In genomic region chr4:114472143-114472542, GRCm38 (mm10) we compare ENCODE assay signal across 9 mouse cellular contexts.
DNase-seq lines count a peak whose midpoint lies in the region; ATAC-seq and TF ChIP-seq lines count a peak whose summit lies in the region.
"Had no signal": no experiment of that assay in that cellular context is flagged by ENCODE, and none has a peak within 500 bp of the region (broad histone marks: within the 10 kb centered on the region; RNA-seq: fewer than 3 reads in every experiment).

No protein-coding gene starts in this region.

- H3ac ChIP-seq in myocyte (ENCODE audit: control insufficient read depth, insufficient read length) = no peak overlapping the region

- DNase-seq in neural tube, embryonic 10.5 days (ENCODE audit: extremely low spot score, low spot score) = no peak
- DNase-seq in gastrocnemius, postnatal 14 days = peak; percentile 76
- peak; percentile 74 for DNase-seq in kidney, adult 2 months
- DNase-seq in cerebellum, adult 18-20 months = no peak
- DNase-seq in frontal cortex, postnatal 25 days (ENCODE audit: low spot score in 2 of 2) = no peak

- H3K9me3 ChIP-seq in neural tube, embryonic 14.5 days (ENCODE audit: control insufficient read depth, low read length) = no peaks in the 10 kb centered on the region
- H3K9me3 ChIP-seq: hindbrain, embryonic 15.5 days had no signal

- H3K4me1 ChIP-seq in neural tube, embryonic 14.5 days (ENCODE audit: control insufficient read depth, insufficient read depth, low read length) = no peaks in the 10 kb centered on the region
- H3K4me1 ChIP-seq in kidney, adult 2 months (ENCODE audit: control insufficient read depth, insufficient read depth, low read length) = peaks cover 25% of the 10 kb centered on the region; the same call in 1 of the 2 replicates

- 70% methylated on average over 5 of the region's 5 CpGs for WGBS in neural tube, embryonic 14.5 days
- 50% methylated on average over 5 of the region's 5 CpGs for WGBS in kidney, adult 2 months

- H3K27ac ChIP-seq in neural tube, embryonic 14.5 days (ENCODE audit: low read depth, low read length) = no peak overlapping the region
- no peak overlapping the region for H3K27ac ChIP-seq in kidney, adult 2 months (ENCODE audit: insufficient read depth, low read depth, low read length)
- H3K27ac ChIP-seq: hindbrain, embryonic 15.5 days had no signal

- H3K79me2 ChIP-seq in myocyte (ENCODE audit: control insufficient read depth, insufficient read depth) = no peaks in the 10 kb centered on the region

- peak; percentile 16; the same call in 1 of the 2 replicates for ATAC-seq in neural tube, embryonic 14.5 days (ENCODE audit: low read depth)
- no peak for ATAC-seq in cerebellum, adult (ENCODE audit: insufficient number of reproducible peaks, low FRiP score, low TSS enrichment)

- no peaks in the 10 kb centered on the region for H3K36me3 ChIP-seq in neural tube, embryonic 14.5 days (ENCODE audit: control insufficient read depth, insufficient read depth, low read length)
- H3K36me3 ChIP-seq in kidney, adult 2 months (ENCODE audit: control insufficient read depth, insufficient read depth, low read length) = no peaks in the 10 kb centered on the region
- H3K36me3 ChIP-seq in myocyte (ENCODE audit: control insufficient read depth, insufficient read depth) = no peaks in the 10 kb centered on the region
- H3K36me3 ChIP-seq: hindbrain, embryonic 15.5 days had no signal

- no peak for TF ChIP-seq POLR2A in kidney, adult 2 months (IDR thresholded peaks at IDR 0.05; ENCODE audit: low read depth, low read length)
- no peak for TF ChIP-seq POLR2A in myocyte (IDR thresholded peaks at IDR 0.05; ENCODE audit: insufficient read length, low read depth)

- intact Hi-C loops in gastrocnemius, postnatal 14 days (cut with DNase I; ENCODE audit: low total_unique reads) = no loop called here

- H3K4me2 ChIP-seq in neural tube, embryonic 14.5 days (ENCODE audit: low read depth, low read length) = no peak overlapping the region
- H3K4me2 ChIP-seq in myocyte (ENCODE audit: low read depth) = peak overlapping the region; percentile 12
- H3K4me2 ChIP-seq: hindbrain, embryonic 15.5 days had no signal

- TF ChIP-seq CTCF in kidney, adult 2 months (conservative IDR thresholded peaks at IDR 0.05; ENCODE audit: insufficient read depth, insufficient read length, low read depth, low read length) = no peak; the same call in 1 of the 2 replicates

- H3K4me3 ChIP-seq in neural tube, embryonic 14.5 days (ENCODE audit: low read depth, low read length) = no peak overlapping the region
- no peak overlapping the region for H3K4me3 ChIP-seq in kidney, adult 2 months (ENCODE audit: insufficient read depth, low read depth, low read length)
- no peak overlapping the region for H3K4me3 ChIP-seq in myocyte
- H3K4me3 ChIP-seq: hindbrain, embryonic 15.5 days had no signal

- no peak overlapping the region for H3K9ac ChIP-seq in neural tube, embryonic 14.5 days (replicated peaks; ENCODE audit: low read depth, low read length)
- H3K9ac ChIP-seq: hindbrain, embryonic 15.5 days had no signal

- H3K27me3 ChIP-seq in neural tube, embryonic 14.5 days (ENCODE audit: control insufficient read depth, insufficient read depth, low read length) = no peaks in the 10 kb centered on the region
- H3K27me3 ChIP-seq in kidney, adult 2 months (replicated peaks; ENCODE audit: control insufficient read depth, insufficient read depth, low read length) = no peaks in the 10 kb centered on the region
- no peaks in the 10 kb centered on the region for H3K27me3 ChIP-seq in myocyte (ENCODE audit: control insufficient read depth, insufficient read depth, insufficient read length)
- H3K27me3 ChIP-seq: hindbrain, embryonic 15.5 days had no signal

TF ChIP-seq in myocyte, 11 proteins besides CTCF, POLR2A, EP300 and RAD21:
- no peak for TF ChIP-seq REST (IDR thresholded peaks at IDR 0.05; ENCODE audit: insufficient read depth, insufficient read length)
- no peak for TF ChIP-seq MAX (IDR thresholded peaks at IDR 0.05; ENCODE audit: low read depth)
- TF ChIP-seq TCF3 (IDR thresholded peaks at IDR 0.05; ENCODE audit: insufficient read length, low read depth) = no peak
- TF ChIP-seq E2F4 (IDR thresholded peaks at IDR 0.05; ENCODE audit: insufficient read depth) = no peak
- TF ChIP-seq MYOD1 (IDR thresholded peaks at IDR 0.05; ENCODE audit: control insufficient read depth in 1 of 3, insufficient read length in 2 of 3, low read depth in 2 of 3) = no peak
- no peak for TF ChIP-seq TCF12 (IDR thresholded peaks at IDR 0.05; ENCODE audit: insufficient read depth, poor library complexity, severe bottlenecking)
- no peak for TF ChIP-seq MYOG (IDR thresholded peaks at IDR 0.05; ENCODE audit: control insufficient read depth in 1 of 3, insufficient read depth in 1 of 3, insufficient read length in 2 of 3, low read depth in 2 of 3)
- no peak for TF ChIP-seq SRF (IDR thresholded peaks at IDR 0.05; ENCODE audit: control insufficient read depth, insufficient read length, low read depth)
- no peak for TF ChIP-seq CEBPB (IDR thresholded peaks at IDR 0.05; ENCODE audit: insufficient read depth, poor library complexity, severe bottlenecking)
- no peak for TF ChIP-seq POLR2AphosphoS2 (IDR thresholded peaks at IDR 0.05; ENCODE audit: insufficient read length, low read depth)
- no peak for TF ChIP-seq USF1 (IDR thresholded peaks at IDR 0.05; ENCODE audit: low read depth)

Comparison
In these comparisons a context has a peak if more than half of its experiments do, and no peak if none do; other contexts are left out.
1. DNase-seq: peak in gastrocnemius, postnatal 14 days (single experiment) and kidney, adult 2 months (single experiment); none in neural tube, embryonic 10.5 days (single experiment), cerebellum, adult 18-20 months (0 of 2) and frontal cortex, postnatal 25 days (0 of 2).